Mouse (Mus musculus): ENCODE data around the gene Prune2.

The Prune2 gene

GRCm38 (mm10) chr19:17108782-17109181, 152.9 kb downstream of the Prune2 start:
- in situ Hi-C loops (cut with MboI; ENCODE audit: low sequenced_read_pairs), result no loop called here

DNA sequence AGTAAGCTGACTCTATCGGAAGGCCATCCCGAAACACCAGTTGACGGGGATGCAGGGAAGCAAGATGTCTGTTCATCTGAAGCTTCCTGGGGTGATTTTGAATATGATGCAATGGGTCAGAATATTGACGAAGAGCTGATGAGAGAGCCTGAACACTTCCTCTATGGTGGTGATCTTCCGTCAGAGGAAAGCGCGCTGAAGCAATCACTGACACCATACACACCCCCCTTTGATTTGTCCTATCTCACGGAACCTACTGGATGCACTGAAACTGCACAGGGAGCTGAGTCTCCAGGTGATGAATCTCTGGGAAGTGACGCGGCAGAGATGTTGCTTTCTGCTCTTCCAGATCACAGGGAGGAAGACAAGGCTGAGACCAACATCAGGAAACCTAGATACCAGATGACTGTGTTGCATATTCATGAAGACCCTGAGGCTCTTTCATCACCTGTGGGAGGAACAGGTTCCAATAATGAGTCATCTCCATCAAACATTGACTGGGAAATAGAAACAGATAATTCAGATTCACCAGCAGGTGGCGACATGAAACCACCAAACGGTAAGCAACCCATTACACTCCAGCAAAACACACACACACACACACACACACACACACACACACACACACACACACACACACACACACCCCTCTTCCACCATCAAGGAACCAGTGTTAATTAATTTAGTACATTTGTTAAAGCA, 168.3 kb downstream of the Prune2 start:
- in situ Hi-C loops (cut with MboI; ENCODE audit: low sequenced_read_pairs), result no loop called here

- in situ Hi-C loops (cut with MboI; ENCODE audit: low sequenced_read_pairs), result loop anchor here (25.0 kb wide), 1 partner anchor 237 kb away; the partner anchor contains the start of gene Gcnt1
These were observed 169.5 kb downstream of the Prune2 start for GRCm38 (mm10) chr19:17125380-17125779.

GRCm38 (mm10) chr19:17130544-17130943, 174.6 kb downstream of the Prune2 start:
- in situ Hi-C loops (cut with MboI; ENCODE audit: low sequenced_read_pairs), result loop anchor here (25.0 kb wide), 1 partner anchor 232 kb away; the partner anchor contains the start of gene Gcnt1

- in situ Hi-C loops (cut with MboI; ENCODE audit: low sequenced_read_pairs), result loop anchor here (25.0 kb wide), 1 partner anchor 225 kb away; the partner anchor contains the start of gene Gcnt1
These were observed 181.0 kb downstream of the Prune2 start for GRCm38 (mm10) chr19:17136677-17137460.

- in situ Hi-C loops (cut with MboI; ENCODE audit: low sequenced_read_pairs), result loop anchor here (25.0 kb wide), 1 partner anchor 225 kb away; the partner anchor contains the start of gene Gcnt1
These were observed 181.7 kb downstream of the Prune2 start for GRCm38 (mm10) chr19:17137656-17138055.

DNA sequence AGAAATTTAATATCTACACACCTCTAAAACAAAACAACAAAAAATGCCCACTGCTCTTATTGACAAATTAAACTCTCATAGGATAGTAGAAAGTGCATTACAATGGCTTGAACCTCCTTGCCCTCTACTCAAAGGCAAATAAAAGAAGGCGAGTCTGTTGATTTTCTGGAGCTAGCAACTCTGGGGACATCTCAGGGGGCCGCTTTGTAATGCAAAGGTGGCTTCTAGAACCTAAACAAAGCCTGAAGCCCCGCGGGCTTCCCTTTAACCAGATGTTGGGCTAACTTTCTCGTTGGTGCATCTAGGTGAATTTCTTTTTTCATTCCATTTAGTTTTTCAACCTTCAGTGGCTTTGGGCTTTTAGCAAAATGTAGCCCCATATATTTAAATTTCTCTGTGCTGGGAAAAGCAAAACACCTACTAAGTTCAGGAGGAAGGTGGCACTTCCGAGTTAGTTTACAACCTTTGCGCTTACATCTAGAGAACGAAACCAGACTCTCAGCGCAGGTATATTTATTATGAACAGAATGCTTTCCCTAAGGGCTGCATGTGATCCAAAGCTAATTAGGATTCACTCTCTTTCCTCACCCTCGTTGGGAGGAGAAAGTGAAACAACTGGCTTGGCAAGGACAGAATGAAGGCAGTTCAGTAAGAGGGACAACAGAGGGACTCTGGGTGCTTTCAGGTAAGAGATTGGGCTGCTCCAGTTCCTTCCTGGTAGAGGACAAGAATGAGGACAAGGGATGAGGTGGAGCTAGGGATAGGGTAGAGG, 182.4 kb downstream of the Prune2 start:
- in situ Hi-C loops (cut with MboI; ENCODE audit: low sequenced_read_pairs), result loop anchor here (25.0 kb wide), 1 partner anchor 224 kb away; the partner anchor contains the start of gene Gcnt1

- in situ Hi-C loops (cut with MboI; ENCODE audit: low sequenced_read_pairs), result loop anchor here (25.0 kb wide), 1 partner anchor 222 kb away; the partner anchor contains the start of gene Gcnt1
These were observed 184.3 kb downstream of the Prune2 start for GRCm38 (mm10) chr19:17140016-17140914.

- in situ Hi-C loops (cut with MboI; ENCODE audit: low sequenced_read_pairs), result loop anchor here (25.0 kb wide), 1 partner anchor 219 kb away; the partner anchor contains the start of gene Gcnt1
These were observed 187.3 kb downstream of the Prune2 start for GRCm38 (mm10) chr19:17143245-17143644.

DNA sequence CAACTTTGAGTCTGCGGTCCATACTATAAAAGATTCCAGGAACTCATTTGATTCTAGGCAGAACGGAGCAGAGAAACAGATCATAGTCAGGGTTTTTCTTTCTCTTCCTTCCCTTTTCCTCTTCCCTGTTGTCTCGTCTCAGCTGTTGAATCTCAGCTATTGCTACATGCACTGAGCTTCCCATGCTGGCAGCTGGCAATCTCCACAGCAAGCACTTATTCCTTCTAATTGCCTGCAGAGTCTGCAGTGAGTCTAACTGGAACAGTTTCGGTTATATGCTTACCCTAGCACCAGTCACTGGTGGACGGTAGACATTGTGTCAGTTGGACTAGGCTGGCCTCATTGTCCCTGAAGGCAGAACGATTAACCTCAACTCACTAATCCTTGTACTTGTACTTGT, 188.3 kb downstream of the Prune2 start:
- in situ Hi-C loops (cut with MboI; ENCODE audit: low sequenced_read_pairs), result loop anchor here (25.0 kb wide), 1 partner anchor 218 kb away; the partner anchor contains the start of gene Gcnt1

- in situ Hi-C loops (cut with MboI; ENCODE audit: low sequenced_read_pairs), result no loop called here
These were observed 194.1 kb downstream of the Prune2 start for GRCm38 (mm10) chr19:17150064-17150463.

DNA sequence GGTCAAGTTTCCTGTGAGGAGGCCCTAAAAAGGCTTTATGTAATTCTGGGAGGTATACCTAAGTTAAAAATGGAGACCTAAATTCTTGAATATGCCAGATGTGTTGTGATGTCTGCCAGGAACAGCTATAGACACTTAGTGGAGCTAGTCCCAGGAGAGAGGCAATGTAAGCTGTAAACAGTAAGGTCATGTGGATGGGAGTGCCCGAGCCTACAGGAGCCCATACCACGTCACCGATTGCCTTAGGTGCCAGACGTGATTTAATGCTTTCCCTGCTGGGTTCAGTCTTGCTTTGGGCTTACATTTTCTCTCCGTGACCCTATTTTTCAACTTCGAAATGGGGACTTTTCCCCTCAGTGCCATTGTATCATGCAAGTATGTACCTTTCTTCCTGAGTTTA, 195.9 kb downstream of the Prune2 start:
- in situ Hi-C loops (cut with MboI; ENCODE audit: low sequenced_read_pairs), result no loop called here

DNA sequence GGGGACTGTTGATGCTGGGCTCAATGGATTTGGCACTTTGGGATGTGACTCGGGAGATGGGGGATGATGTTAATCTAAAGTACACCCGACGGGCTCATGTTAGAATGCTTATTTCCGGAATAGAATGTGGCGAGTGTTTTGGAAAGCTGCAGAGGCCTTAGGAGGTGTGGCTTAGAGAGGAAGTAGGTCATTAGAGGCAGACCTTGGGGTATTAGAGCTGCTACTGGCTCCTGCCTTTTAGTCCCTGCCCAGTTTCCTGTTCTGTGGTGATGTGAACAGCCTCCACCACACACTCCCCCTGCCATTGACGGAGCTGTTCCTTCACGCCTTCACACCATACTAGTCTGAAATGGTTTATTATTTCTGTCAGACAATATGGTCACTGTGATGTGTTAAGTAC, 196.5 kb downstream of the Prune2 start:
- in situ Hi-C loops (cut with MboI; ENCODE audit: low sequenced_read_pairs), result no loop called here

GRCm38 (mm10) chr19:17153911-17154639, 198.2 kb downstream of the Prune2 start:
- in situ Hi-C loops (cut with MboI; ENCODE audit: low sequenced_read_pairs), result no loop called here

DNA sequence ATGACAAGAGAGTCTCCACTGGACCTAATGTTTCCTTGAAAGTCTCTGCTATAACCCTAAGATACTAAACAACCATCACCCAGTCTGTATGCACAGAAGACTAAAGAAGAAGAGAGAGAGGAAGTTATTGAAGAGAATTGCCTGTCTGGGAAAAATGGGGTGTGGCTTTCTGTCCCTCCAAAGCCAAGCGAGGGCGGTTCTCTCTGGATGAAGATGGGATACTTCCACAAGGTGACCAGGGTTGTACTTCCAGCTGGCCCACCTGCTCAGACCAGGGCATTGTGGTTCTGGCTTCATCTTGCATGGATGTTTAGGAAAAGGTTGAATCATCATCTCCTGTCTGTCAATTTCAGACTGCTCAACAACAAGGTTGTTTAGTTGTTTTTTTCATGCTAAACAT, 199.3 kb downstream of the Prune2 start:
- in situ Hi-C loops (cut with MboI; ENCODE audit: low sequenced_read_pairs), result no loop called here

- in situ Hi-C loops (cut with MboI; ENCODE audit: low sequenced_read_pairs), result no loop called here
These were observed 203.8 kb downstream of the Prune2 start for GRCm38 (mm10) chr19:17159676-17160075.

DNA sequence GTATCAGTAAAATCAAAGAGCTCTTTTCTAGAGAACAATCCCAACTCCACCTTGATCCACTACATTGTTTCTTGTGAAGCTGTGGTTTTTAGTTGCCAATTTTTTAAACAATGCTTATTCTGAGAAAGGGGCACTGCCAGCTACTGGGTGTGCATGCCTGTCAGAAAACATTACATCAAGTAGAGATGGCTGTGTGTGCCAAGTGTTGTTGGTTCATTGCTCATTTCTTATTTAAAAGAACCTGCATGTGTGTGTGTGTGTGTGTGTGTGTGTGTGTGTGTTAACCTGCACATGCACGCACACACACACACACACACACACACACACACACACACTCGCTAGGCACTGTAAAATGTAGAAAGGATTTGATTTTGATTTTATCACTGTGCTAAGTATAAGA, 204.3 kb downstream of the Prune2 start:
- in situ Hi-C loops (cut with MboI; ENCODE audit: low sequenced_read_pairs), result no loop called here

- in situ Hi-C loops (cut with MboI; ENCODE audit: low sequenced_read_pairs), result no loop called here
These were observed 207.6 kb downstream of the Prune2 start for GRCm38 (mm10) chr19:17163511-17163953.

DNA sequence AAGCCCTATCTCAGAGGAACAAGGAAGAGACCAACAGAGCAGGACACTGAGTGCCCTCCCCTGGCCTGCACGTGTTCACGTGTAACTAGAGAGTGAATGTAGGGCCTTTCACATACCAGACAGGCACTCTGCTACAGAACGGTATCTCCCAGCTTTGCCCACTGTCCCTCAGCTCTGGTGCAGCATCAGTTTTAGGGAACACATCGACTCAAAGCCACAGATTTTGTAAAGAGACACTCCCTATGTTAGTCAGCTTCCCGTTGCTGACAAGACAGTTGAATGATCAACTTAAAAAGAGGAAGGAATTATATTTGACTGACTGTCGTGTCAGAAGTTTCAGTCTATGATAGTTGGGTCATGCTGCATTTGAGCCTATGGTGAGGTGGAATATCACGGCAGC, 210.4 kb downstream of the Prune2 start:
- in situ Hi-C loops (cut with MboI; ENCODE audit: low sequenced_read_pairs), result no loop called here
